Mouse (Mus musculus) lung, adult 18-20 months (tissue): Measurements from ENCODE around the gene St3gal3.

Experiments used
- DNase-seq, 2 experiments: peaks; one replicate each; pipeline ENCODE4 v3.0.0; 2022; ENCODE audit warnings: mixed read lengths in 2 of 2

The St3gal3 gene

GRCm38 (mm10) chr4:118088771-118089170 lies 45.9 kb downstream of the St3gal3 start:
- no peak for DNase-seq

- no peak for DNase-seq
Measured at GRCm38 (mm10) chr4:118085025-118085424, 49.7 kb downstream of the St3gal3 start.

- DNase-seq = peak; percentile 90 to 93
Measured at GRCm38 (mm10) chr4:118083217-118083951, 51.3 kb downstream of the St3gal3 start.

GRCm38 (mm10) chr4:118081608-118082331 lies 52.9 kb downstream of the St3gal3 start:
- no peak for DNase-seq

GRCm38 (mm10) chr4:118080481-118080880 lies 54.2 kb downstream of the St3gal3 start:
- DNase-seq = no peak

- no peak for DNase-seq
Measured at GRCm38 (mm10) chr4:118079195-118079594, 55.5 kb downstream of the St3gal3 start.

GRCm38 (mm10) chr4:118078576-118078975 lies 56.1 kb downstream of the St3gal3 start:
- no peak for DNase-seq

GRCm38 (mm10) chr4:118077293-118077752 lies 57.4 kb downstream of the St3gal3 start:
- DNase-seq = no peak

GRCm38 (mm10) chr4:118076648-118077047 lies 58.1 kb downstream of the St3gal3 start:
- no peak for DNase-seq

GRCm38 (mm10) chr4:118075343-118075742 lies 59.4 kb downstream of the St3gal3 start:
- no peak for DNase-seq

- DNase-seq = no peak
Measured at GRCm38 (mm10) chr4:118074236-118074635, 60.5 kb downstream of the St3gal3 start.

GRCm38 (mm10) chr4:118073128-118073527 lies 61.6 kb downstream of the St3gal3 start:
- no peak for DNase-seq

- no peak for DNase-seq
Measured at GRCm38 (mm10) chr4:118071891-118072290, 62.8 kb downstream of the St3gal3 start.

GRCm38 (mm10) chr4:118070255-118071234 lies 64.2 kb downstream of the St3gal3 start:
- no peak for DNase-seq

GRCm38 (mm10) chr4:118061809-118062463 lies 72.8 kb downstream of the St3gal3 start:
- DNase-seq = peak; percentile 40 to 52

GRCm38 (mm10) chr4:118060915-118061530 lies 73.7 kb downstream of the St3gal3 start:
- peak; percentile 46 to 60 for DNase-seq

- no peak for DNase-seq
Measured at GRCm38 (mm10) chr4:118059816-118060475, 74.8 kb downstream of the St3gal3 start.

- DNase-seq = peak; percentile 42 to 51
Measured at GRCm38 (mm10) chr4:118058116-118058677, 76.5 kb downstream of the St3gal3 start.

GRCm38 (mm10) chr4:118057076-118057475 lies 77.6 kb downstream of the St3gal3 start:
- no peak for DNase-seq

- no peak for DNase-seq
Measured at GRCm38 (mm10) chr4:118054615-118055014, 80.1 kb downstream of the St3gal3 start.

- DNase-seq = no peak
Measured at GRCm38 (mm10) chr4:118053904-118054303, 80.8 kb downstream of the St3gal3 start.
